Mouse (Mus musculus): ENCODE measurements around the gene Btnl2. TPM values are rescaled to one million over a fixed set of nuclear protein-coding genes. Genes with fewer than 3 reads are reported as not detected.

The Btnl2 gene
- polyA plus RNA-seq (2015; fragmentation: Nextera tagmentation; extraction: Ambion mirVana), result 43.0 and 43.4 TPM in 2 replicates

- Histone ChIP-seq H3K4me3 (ENCODE audit: low read depth, low read length) (peak within 1 kb of the TSS; percentile 16), H3K36me3 (ENCODE audit: control insufficient read depth, insufficient read depth) (no peaks in the 10 kb centered on the region), H3K4me1 (replicated peaks; ENCODE audit: control insufficient read depth, insufficient read depth, low read length) (no peaks in the 10 kb centered on the region), H3K9ac (ENCODE audit: low read depth, low read length) (no peak within 1 kb of the TSS), H3K27me3 (replicated peaks; ENCODE audit: control insufficient read depth, insufficient read depth, low read length) (0 out of 2 replicates have a peak, but pooled peaks cover 5% of the 10 kb centered on the region), H3K9me3 (ENCODE audit: control insufficient read depth) (no peaks in the 10 kb centered on the region), H3K27ac (ENCODE audit: low read depth, low read length) (peak within 1 kb of the TSS; percentile 82), H3K4me2 (replicated peaks; ENCODE audit: low read depth) (peak within 1 kb of the TSS; percentile 54)
- ATAC-seq, result peak; percentile 90
- 71% methylated on average over 5 of the region's 5 CpGs for WGBS
- no peak for TF ChIP-seq CTCF (IDR thresholded peaks at IDR 0.05; ENCODE audit: low read depth)
Observed at GRCm38 (mm10) chr17:34354539-34354938, at the start of gene Btnl2. TSS of gene Btnl2 (plus strand) at chr17:34354822.

GRCm38 (mm10) chr17:34305380-34306030, 49.1 kb upstream of the Btnl2 start, which contains the start of gene H2-Eb1:
TSS of gene H2-Eb1 (plus strand) at chr17:34305867.
- Histone ChIP-seq H3K4me2 (replicated peaks; ENCODE audit: low read depth) (no peak within 1 kb of the TSS), H3K27me3 (replicated peaks; ENCODE audit: control insufficient read depth, insufficient read depth, low read length) (no peaks in the 10 kb centered on the region; the same call in 1 of the 2 replicates), H3K9ac (ENCODE audit: low read depth, low read length) (no peak within 1 kb of the TSS), H3K9me3 (ENCODE audit: control insufficient read depth) (no peaks in the 10 kb centered on the region), H3K27ac (ENCODE audit: low read depth, low read length) (no peak within 1 kb of the TSS), H3K4me1 (replicated peaks; ENCODE audit: control insufficient read depth, insufficient read depth, low read length) (no peaks in the 10 kb centered on the region), H3K36me3 (ENCODE audit: control insufficient read depth, insufficient read depth) (no peaks in the 10 kb centered on the region), H3K4me3 (ENCODE audit: low read depth, low read length) (no peak within 1 kb of the TSS)
- ATAC-seq, result no peak
- TF ChIP-seq CTCF (IDR thresholded peaks at IDR 0.05; ENCODE audit: low read depth), result no peak

- Histone ChIP-seq H3K27ac (ENCODE audit: low read depth, low read length) (no peak overlapping the region), H3K9ac (ENCODE audit: low read depth, low read length) (no peak overlapping the region), H3K4me2 (replicated peaks; ENCODE audit: low read depth) (no peak overlapping the region), H3K4me1 (replicated peaks; ENCODE audit: control insufficient read depth, insufficient read depth, low read length) (no peaks in the 10 kb centered on the region), H3K27me3 (replicated peaks; ENCODE audit: control insufficient read depth, insufficient read depth, low read length) (no peaks in the 10 kb centered on the region; the same call in 1 of the 2 replicates), H3K36me3 (ENCODE audit: control insufficient read depth, insufficient read depth) (no peaks in the 10 kb centered on the region), H3K9me3 (ENCODE audit: control insufficient read depth) (no peaks in the 10 kb centered on the region), H3K4me3 (ENCODE audit: low read depth, low read length) (no peak overlapping the region)
- 77% methylated on average over 2 of the region's 2 CpGs for WGBS
- ATAC-seq, result no peak
- TF ChIP-seq CTCF (IDR thresholded peaks at IDR 0.05; ENCODE audit: low read depth), result no peak
Observed at GRCm38 (mm10) chr17:34306407-34306806, 48.2 kb upstream of the Btnl2 start.

GRCm38 (mm10) chr17:34307216-34307615, 47.4 kb upstream of the Btnl2 start:
- no peak overlapping the region for H3K27ac ChIP-seq (ENCODE audit: low read depth, low read length)
- TF ChIP-seq CTCF (IDR thresholded peaks at IDR 0.05; ENCODE audit: low read depth), result no peak
- H3K9me3 ChIP-seq (ENCODE audit: control insufficient read depth), result no peaks in the 10 kb centered on the region
- H3K9ac ChIP-seq (ENCODE audit: low read depth, low read length), result no peak overlapping the region
- H3K27me3 ChIP-seq (replicated peaks; ENCODE audit: control insufficient read depth, insufficient read depth, low read length), result no peaks in the 10 kb centered on the region; the same call in 1 of the 2 replicates
- H3K4me1 ChIP-seq (replicated peaks; ENCODE audit: control insufficient read depth, insufficient read depth, low read length), result no peaks in the 10 kb centered on the region
- H3K4me2 ChIP-seq (replicated peaks; ENCODE audit: low read depth), result no peak overlapping the region
- no peak overlapping the region for H3K4me3 ChIP-seq (ENCODE audit: low read depth, low read length)
- no peak for ATAC-seq
- H3K36me3 ChIP-seq (ENCODE audit: control insufficient read depth, insufficient read depth), result no peaks in the 10 kb centered on the region

- no peaks in the 10 kb centered on the region for H3K36me3 ChIP-seq (ENCODE audit: control insufficient read depth, insufficient read depth)
- no peak for TF ChIP-seq CTCF (IDR thresholded peaks at IDR 0.05; ENCODE audit: low read depth)
- no peaks in the 10 kb centered on the region for H3K9me3 ChIP-seq (ENCODE audit: control insufficient read depth)
- no peak overlapping the region for H3K4me2 ChIP-seq (replicated peaks; ENCODE audit: low read depth)
- 82% methylated on average over 4 of the region's 4 CpGs for WGBS
- H3K27ac ChIP-seq (ENCODE audit: low read depth, low read length), result no peak overlapping the region
- H3K9ac ChIP-seq (ENCODE audit: low read depth, low read length), result no peak overlapping the region
- ATAC-seq, result no peak
- H3K4me1 ChIP-seq (replicated peaks; ENCODE audit: control insufficient read depth, insufficient read depth, low read length), result no peaks in the 10 kb centered on the region
- no peak overlapping the region for H3K4me3 ChIP-seq (ENCODE audit: low read depth, low read length)
- no peaks in the 10 kb centered on the region; the same call in 1 of the 2 replicates for H3K27me3 ChIP-seq (replicated peaks; ENCODE audit: control insufficient read depth, insufficient read depth, low read length)
Observed at GRCm38 (mm10) chr17:34308161-34308560, 46.5 kb upstream of the Btnl2 start.

GRCm38 (mm10) chr17:34309225-34309624, 45.4 kb upstream of the Btnl2 start:
- H3K27me3 ChIP-seq (replicated peaks; ENCODE audit: control insufficient read depth, insufficient read depth, low read length), result no peaks in the 10 kb centered on the region; the same call in 1 of the 2 replicates
- H3K36me3 ChIP-seq (ENCODE audit: control insufficient read depth, insufficient read depth), result no peaks in the 10 kb centered on the region
- no peak for ATAC-seq
- H3K9ac ChIP-seq (ENCODE audit: low read depth, low read length), result peak overlapping the region; percentile 55
- peak overlapping the region; percentile 77 for H3K4me2 ChIP-seq (replicated peaks; ENCODE audit: low read depth)
- WGBS, result 27% methylated on average over 10 of the region's 10 CpGs
- TF ChIP-seq CTCF (IDR thresholded peaks at IDR 0.05; ENCODE audit: low read depth), result no peak
- H3K27ac ChIP-seq (ENCODE audit: low read depth, low read length), result no peak overlapping the region; the same call in 1 of the 2 replicates
- H3K9me3 ChIP-seq (ENCODE audit: control insufficient read depth), result no peaks in the 10 kb centered on the region
- H3K4me3 ChIP-seq (ENCODE audit: low read depth, low read length), result peak overlapping the region; percentile 50
- H3K4me1 ChIP-seq (replicated peaks; ENCODE audit: control insufficient read depth, insufficient read depth, low read length), result no peaks in the 10 kb centered on the region
